Mouse (Mus musculus): ENCODE results near the gene Exoc7.

The Exoc7 gene

DNA sequence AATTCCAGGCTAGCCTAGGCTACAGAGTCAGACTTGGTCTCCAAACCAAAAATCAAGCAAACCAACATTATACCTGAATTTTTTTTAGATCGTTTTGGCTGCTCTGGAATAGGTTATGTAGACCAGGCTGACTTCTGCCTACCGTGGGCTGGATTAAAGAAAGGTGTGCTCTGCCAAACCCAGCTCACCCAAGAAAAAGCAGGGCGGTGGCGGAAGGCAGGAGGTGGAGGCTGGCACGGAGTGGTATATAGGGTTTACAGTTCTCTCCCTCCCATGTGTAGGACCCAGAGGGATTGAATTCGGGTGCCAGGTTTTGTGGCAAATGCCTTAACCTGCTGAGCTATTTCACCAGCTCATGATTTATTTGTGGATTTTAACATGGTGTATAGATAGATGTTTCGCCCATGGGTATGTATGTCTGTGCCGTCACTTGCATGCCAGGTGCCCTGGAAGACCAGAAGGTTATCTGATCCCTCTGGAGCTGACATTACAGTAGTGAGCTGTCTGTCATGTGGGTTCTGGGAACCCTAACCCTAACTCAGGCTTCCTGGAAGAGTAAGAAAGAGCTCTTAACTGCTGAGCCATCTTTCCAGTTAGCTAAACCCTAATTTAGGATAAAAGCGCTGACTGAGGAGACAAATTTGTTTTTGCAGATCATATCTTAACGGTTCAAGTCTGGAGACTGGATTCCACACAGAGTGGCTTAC is at the start of gene Exoc7:
TSS of gene Exoc7 (minus strand) at position 215 of the 707 bp plus-strand sequence.
- DNase-seq (ENCODE audit: extremely low spot score, low read depth, low spot score) = no peak

- no peak for DNase-seq (ENCODE audit: extremely low spot score, low read depth, low spot score)
These were observed 47.5 kb upstream of the Exoc7 start for GRCm38 (mm10) chr11:116354521-116354920.

DNA sequence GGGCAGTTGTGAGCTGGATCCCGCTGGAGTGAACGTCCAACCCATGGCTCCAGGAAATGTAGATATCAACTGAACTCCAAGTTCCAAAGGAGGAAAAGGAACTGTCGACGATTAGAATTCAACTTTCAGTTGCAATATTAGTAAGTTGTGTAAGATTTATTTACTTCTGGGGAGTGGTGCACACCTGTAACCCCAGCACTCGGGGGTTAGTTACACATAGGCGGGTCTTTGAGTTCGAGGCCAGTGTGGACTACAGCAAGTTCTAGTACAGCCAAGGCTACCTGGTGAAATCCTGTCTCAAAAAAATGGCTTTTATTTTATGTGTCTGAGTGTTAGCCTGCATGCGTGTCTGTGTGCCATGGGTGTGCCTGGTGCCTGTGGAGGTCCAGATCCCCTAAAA is 46.5 kb upstream of the Exoc7 start:
- DNase-seq (ENCODE audit: extremely low spot score, low read depth, low spot score) = no peak

GRCm38 (mm10) chr11:116351294-116351693 is 44.3 kb upstream of the Exoc7 start:
- DNase-seq (ENCODE audit: extremely low spot score, low read depth, low spot score) = no peak

DNA sequence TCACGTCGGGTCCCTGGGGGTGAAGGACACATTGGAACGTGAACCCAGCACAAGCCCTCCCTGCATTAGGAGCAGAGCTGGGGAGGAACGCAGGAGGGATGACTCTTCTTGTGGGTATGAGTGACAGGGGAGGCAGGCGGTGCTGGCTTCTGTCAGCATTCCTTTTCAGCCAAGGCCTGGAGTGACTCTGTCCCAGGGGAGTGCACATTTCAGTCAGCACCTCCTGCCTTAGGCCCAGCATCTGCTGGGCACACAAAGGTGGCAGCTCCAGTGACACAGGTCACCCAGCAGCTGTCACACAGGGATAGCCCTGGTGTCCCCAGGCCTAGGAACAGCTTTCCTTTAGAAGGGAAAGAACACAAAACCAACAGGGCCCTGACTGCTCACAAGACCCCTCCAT is 40.9 kb upstream of the Exoc7 start:
- no peak for DNase-seq (ENCODE audit: extremely low spot score, low read depth, low spot score)

DNA sequence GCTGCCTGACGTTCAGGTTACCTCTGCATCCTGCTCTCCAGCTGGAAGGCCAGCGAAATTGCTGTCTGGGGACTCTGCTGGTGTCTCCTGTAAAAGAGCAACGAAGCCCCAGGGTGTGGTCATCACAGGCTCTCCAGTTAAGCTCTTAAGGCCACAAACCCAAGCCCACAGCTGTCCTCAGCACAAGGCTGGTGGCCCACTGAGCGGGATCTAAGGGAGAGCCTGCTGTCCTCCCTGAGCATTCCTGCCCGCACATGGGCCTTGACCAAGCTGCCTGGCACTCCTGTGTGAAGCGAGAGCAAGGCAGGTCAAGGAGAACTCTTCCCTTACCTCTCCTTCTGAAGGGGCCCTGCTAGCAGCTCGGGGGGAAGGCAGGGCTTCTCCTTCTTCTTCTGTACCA is 40.0 kb upstream of the Exoc7 start:
- DNase-seq (ENCODE audit: extremely low spot score, low read depth, low spot score) = no peak

DNA sequence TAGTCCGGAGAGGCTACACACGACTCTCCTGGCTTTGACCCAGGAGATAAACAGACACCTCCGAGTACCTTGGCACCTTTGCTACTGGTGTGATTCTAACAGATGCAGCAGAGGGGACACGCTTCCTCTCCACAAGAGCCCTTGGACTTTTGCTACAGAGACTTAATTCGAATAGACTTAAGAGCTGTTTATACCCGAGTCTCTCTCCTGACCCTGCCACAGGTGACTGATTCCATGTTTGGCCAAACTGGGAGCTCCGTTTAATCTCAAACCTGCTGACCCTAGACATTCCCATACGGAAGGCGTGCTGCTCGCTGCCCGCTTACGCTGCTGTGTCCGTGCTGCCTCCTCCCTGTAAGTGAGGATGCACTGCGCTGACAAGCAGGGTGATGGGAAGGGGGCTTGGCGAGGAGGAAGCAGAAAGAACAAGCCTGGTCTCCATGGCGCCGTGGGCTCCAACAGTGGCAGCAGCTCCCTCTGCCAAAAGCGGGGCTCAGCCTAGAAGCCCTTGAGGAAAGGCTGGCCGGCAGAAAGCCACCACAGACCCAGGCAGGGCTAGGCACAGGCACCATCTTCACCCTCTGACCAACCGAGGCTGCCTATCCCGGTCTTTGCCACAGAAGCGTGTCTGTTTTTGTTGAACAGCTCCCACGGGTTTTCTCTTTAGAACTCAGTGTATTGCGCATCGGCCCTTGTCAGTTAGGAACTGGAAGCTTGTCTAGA is 35.2 kb upstream of the Exoc7 start:
- DNase-seq (ENCODE audit: extremely low spot score, low read depth, low spot score) = no peak

- DNase-seq (ENCODE audit: extremely low spot score, low read depth, low spot score) = no peak
These were observed 30.5 kb upstream of the Exoc7 start for GRCm38 (mm10) chr11:116337531-116337930.

- DNase-seq (ENCODE audit: extremely low spot score, low read depth, low spot score) = no peak
These were observed 30.0 kb upstream of the Exoc7 start for GRCm38 (mm10) chr11:116337000-116337399.

- no peak for DNase-seq (ENCODE audit: extremely low spot score, low read depth, low spot score)
These were observed 29.4 kb upstream of the Exoc7 start for GRCm38 (mm10) chr11:116336393-116336792.

GRCm38 (mm10) chr11:116335244-116336036 is 28.4 kb upstream of the Exoc7 start, which contains the start of gene Foxj1:
TSS of gene Foxj1 (minus strand) at chr11:116335399.
- peak; percentile 73 for DNase-seq (ENCODE audit: extremely low spot score, low read depth, low spot score)

GRCm38 (mm10) chr11:116334417-116334782 is 27.4 kb upstream of the Exoc7 start:
- no peak for DNase-seq (ENCODE audit: extremely low spot score, low read depth, low spot score)

- no peak for DNase-seq (ENCODE audit: extremely low spot score, low read depth, low spot score)
These were observed 26.7 kb upstream of the Exoc7 start for GRCm38 (mm10) chr11:116333526-116334416.

DNA sequence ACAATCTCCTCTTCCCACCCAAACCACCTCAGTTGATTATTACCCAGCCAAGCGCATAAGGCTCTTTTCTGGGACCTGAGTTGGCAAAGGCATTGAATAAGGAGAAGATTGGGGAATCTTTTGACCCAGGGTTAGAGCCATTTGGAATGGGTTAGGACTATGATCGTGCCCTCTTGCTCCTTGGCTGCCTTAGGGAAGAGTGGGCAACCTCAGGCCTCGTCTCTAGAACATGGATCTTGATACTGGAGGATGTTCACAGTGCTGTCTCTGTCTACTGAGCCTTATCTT is 25.9 kb upstream of the Exoc7 start:
- DNase-seq (ENCODE audit: extremely low spot score, low read depth, low spot score) = no peak

DNA sequence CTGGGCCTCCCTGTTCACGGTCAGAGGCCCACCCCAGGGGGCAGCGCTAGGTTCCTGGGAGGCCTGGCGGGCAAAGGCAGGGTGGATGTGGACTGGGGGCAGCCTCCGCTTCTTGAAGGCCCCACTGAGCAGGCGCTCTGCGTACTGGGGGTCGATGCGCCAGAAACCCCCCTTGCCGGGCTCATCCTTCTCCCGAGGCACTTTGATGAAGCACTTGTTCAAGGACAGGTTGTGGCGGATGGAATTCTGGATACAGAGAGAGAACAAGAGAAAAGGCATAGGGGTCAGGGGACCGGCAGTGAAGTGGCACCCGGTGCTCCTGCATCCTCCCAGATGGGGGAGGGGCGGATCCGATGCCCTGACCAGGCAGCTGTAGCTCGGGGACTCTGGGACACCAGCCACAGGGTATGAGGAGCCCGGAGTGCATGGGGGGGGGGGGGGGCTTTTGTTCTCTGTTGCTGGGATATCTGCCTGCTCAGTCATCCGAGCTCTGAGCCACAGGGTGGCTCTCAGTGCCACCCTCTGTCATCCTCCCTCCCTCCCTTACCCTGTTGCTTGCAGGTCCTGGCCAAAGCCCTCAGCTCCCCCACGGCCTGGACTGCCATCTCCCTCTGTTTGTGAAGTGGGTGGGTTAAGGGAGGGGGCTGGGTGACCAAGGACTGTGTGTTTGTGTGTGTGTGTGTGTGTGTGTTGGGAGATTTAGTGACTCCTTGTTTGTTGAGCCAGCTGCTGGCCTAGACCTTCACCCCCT is 25.4 kb upstream of the Exoc7 start:
- DNase-seq (ENCODE audit: extremely low spot score, low read depth, low spot score) = no peak

DNA sequence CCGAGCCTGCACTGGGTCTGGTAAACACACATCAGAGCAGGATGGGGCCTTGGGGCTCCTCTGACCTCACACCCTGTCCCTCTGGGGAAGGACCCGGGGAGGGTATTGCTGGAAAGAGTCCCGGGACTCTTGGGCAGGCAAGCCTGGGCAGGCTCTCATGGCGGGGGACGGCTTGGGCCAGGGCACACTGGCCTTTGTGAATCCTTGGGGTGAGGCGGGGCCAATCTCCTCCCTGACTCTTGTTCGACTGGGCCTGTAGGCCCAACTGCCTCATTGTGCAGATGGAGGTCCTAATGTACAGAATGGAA is 23.1 kb upstream of the Exoc7 start:
- DNase-seq (ENCODE audit: extremely low spot score, low read depth, low spot score) = no peak

GRCm38 (mm10) chr11:116329314-116330210 is 22.5 kb upstream of the Exoc7 start:
- DNase-seq (ENCODE audit: extremely low spot score, low read depth, low spot score) = no peak

GRCm38 (mm10) chr11:116326963-116327603 is 20.1 kb upstream of the Exoc7 start:
- DNase-seq (ENCODE audit: extremely low spot score, low read depth, low spot score) = no peak

Measured in hindlimb bud, embryonic 11.5 days (tissue).